Mouse (Mus musculus) E14TG2a.4 (cell line): Measurements from ENCODE around the gene Hid1.
A peak's percentile ranks its signal among the peaks of the same experiment; 100 is the strongest.

Experiments
- H3K27me3 ChIP-seq: 2 replicates; pipeline ENCODE4 v1.6.1; 2014; ENCODE audit warnings: low read length, control low read depth; ENCODE audit not compliant: insufficient read depth
- H3K36me3 ChIP-seq: 2 replicates; pipeline ENCODE4 v1.6.1; 2014; ENCODE audit warnings: low read length, control low read depth; ENCODE audit not compliant: insufficient read depth
- H3K4me1 ChIP-seq: replicated peaks from 2 replicates; pipeline ENCODE4 v1.6.1; 2014; ENCODE audit warnings: low read depth, low read length, control low read depth
- H3K4me3 ChIP-seq: replicated peaks from 2 replicates; pipeline ENCODE4 v1.5.1; 2014; ENCODE audit warnings: mild to moderate bottlenecking, low read length
- H3K9me3 ChIP-seq: 2 replicates; pipeline ENCODE4 v1.6.1; 2014; ENCODE audit warnings: low read length, control low read depth
- CTCF ChIP-seq: conservative IDR thresholded peaks from 2 replicates; pipeline ENCODE4 v1.5.1; 2014; ENCODE audit warnings: low read length
- NANOG ChIP-seq: IDR thresholded peaks from 2 replicates; pipeline ENCODE4 v1.6.1; 2014; ENCODE audit warnings: borderline replicate concordance, low read length, mixed read lengths
- POU5F1 ChIP-seq: IDR thresholded peaks from 2 replicates; pipeline ENCODE4 v1.6.1; 2014; ENCODE audit warnings: low read length, borderline replicate concordance

The Hid1 gene

DNA sequence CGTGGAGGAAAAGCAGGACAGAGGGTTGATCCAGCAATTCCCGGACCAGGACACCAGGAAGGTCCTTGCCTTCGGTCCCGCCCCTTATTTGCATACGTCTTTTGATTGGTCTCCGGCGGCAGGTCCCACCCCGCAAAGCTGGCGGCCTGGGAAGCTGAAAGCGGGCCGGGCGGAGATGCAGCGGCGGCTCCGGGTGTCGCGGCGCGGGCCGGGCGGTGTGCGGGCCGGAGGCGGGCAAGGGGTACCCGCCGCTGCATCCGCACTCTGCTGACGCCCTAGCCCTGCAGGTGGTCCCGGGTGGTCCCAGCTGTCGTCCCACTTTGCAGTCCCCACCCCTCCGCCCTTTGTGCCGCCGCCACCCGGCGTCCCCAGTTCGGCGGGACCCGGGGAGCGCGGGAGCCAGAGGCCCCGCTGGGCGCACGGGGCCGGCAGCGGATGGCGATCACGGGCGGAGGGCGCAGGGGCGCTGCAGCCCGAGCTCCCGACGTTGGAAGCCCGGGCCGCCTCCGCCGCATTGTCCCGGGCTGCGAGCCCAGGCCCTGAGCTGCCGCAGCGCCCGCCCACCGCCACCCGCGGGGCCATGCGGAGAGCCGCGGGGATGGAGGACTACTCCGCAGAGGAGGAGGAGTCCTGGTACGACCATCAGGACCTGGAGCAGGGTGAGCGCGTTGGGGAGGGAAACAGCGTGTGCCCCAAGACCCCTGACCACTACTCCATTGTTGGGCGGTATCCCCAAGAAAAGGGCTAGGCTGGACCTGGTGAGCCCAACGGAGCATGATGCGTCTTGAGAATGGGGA lies 14.4 kb upstream of the Hid1 start, which contains the start of gene Cdr2l:
TSS of gene Cdr2l (plus strand) at position 174 of the 797 bp plus-strand sequence.
- H3K9me3 ChIP-seq = no peaks in the 10 kb centered on the region
- H3K4me3 ChIP-seq = peak within 1 kb of the TSS; percentile 93
- TF ChIP-seq NANOG = no peak
- TF ChIP-seq POU5F1 = no peak
- TF ChIP-seq CTCF = no peak
- peaks cover 48% of the 10 kb centered on the region for H3K4me1 ChIP-seq
- no peaks in the 10 kb centered on the region for H3K36me3 ChIP-seq
- peaks cover 29% of the 10 kb centered on the region for H3K27me3 ChIP-seq

- H3K9me3 ChIP-seq = no peaks in the 10 kb centered on the region
- H3K4me3 ChIP-seq = peak overlapping the region; percentile 93
- TF ChIP-seq NANOG = no peak
- TF ChIP-seq CTCF = no peak
- TF ChIP-seq POU5F1 = no peak
- H3K4me1 ChIP-seq = peaks cover 47% of the 10 kb centered on the region
- H3K27me3 ChIP-seq = peaks cover 34% of the 10 kb centered on the region
- H3K36me3 ChIP-seq = no peaks in the 10 kb centered on the region
Measured at GRCm38 (mm10) chr11:115381276-115381675, 13.7 kb upstream of the Hid1 start.

DNA sequence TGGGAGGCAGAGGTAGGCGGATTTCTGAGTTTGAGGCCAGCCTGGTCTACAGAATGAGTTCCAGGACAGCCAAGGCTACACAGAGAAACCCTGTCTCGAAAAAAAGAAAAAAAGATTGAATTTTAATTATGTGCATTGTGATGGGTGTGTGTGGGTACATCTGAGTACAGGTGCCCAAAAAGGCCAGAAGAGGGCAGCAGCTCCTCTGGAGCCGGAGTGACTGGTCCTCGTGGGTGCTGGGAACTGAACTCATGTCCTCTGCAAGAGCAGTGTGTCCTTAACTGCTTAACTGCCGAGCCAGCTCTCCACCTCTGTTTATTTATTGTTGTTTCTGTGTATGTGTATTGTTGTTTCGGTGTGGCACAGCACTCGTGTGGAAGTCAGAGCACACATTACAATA lies 10.3 kb upstream of the Hid1 start:
- Histone ChIP-seq H3K36me3 (no peaks in the 10 kb centered on the region), H3K4me1 (peaks cover 23% of the 10 kb centered on the region), H3K27me3 (peaks cover 49% of the 10 kb centered on the region), H3K4me3 (no peak overlapping the region), H3K9me3 (no peaks in the 10 kb centered on the region)
- TF ChIP-seq CTCF = peak; percentile 42
- TF ChIP-seq NANOG = no peak

GRCm38 (mm10) chr11:115377254-115377653 lies 9.7 kb upstream of the Hid1 start:
- TF ChIP-seq CTCF = no peak
- Histone ChIP-seq H3K4me3 (no peak overlapping the region), H3K9me3 (no peaks in the 10 kb centered on the region), H3K27me3 (peaks cover 47% of the 10 kb centered on the region), H3K36me3 (no peaks in the 10 kb centered on the region), H3K4me1 (peaks cover 17% of the 10 kb centered on the region)

DNA sequence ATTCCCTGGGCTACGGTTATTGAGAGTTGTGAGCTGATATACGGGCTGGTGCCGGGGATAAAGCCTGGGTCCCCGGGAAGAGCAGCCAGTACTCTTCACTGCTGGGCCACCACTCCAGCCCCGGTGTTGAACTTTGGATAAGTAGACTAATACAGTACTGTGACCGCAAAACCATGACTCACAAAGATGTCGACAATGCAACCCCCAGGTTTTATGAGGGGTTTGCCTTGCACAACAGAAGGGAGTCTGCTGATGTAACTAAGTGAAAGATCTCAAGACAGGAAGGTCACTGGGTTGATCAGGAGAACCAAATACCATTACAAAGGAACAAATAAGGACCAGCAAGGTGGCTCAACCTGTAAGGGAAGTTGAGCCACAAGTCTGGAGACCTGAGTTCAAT lies 9.2 kb upstream of the Hid1 start:
- Histone ChIP-seq H3K4me1 (peaks cover 17% of the 10 kb centered on the region), H3K9me3 (no peaks in the 10 kb centered on the region), H3K36me3 (no peaks in the 10 kb centered on the region), H3K27me3 (peaks cover 50% of the 10 kb centered on the region), H3K4me3 (no peak overlapping the region)
- TF ChIP-seq NANOG (no peak), POU5F1 (no peak), CTCF (no peak)

- Histone ChIP-seq H3K4me3 (no peak overlapping the region), H3K4me1 (peaks cover 10% of the 10 kb centered on the region), H3K9me3 (no peaks in the 10 kb centered on the region), H3K36me3 (no peaks in the 10 kb centered on the region), H3K27me3 (peaks cover 67% of the 10 kb centered on the region)
- TF ChIP-seq CTCF (no peak), POU5F1 (no peak), NANOG (no peak)
Measured at GRCm38 (mm10) chr11:115374695-115375425, 7.3 kb upstream of the Hid1 start.

DNA sequence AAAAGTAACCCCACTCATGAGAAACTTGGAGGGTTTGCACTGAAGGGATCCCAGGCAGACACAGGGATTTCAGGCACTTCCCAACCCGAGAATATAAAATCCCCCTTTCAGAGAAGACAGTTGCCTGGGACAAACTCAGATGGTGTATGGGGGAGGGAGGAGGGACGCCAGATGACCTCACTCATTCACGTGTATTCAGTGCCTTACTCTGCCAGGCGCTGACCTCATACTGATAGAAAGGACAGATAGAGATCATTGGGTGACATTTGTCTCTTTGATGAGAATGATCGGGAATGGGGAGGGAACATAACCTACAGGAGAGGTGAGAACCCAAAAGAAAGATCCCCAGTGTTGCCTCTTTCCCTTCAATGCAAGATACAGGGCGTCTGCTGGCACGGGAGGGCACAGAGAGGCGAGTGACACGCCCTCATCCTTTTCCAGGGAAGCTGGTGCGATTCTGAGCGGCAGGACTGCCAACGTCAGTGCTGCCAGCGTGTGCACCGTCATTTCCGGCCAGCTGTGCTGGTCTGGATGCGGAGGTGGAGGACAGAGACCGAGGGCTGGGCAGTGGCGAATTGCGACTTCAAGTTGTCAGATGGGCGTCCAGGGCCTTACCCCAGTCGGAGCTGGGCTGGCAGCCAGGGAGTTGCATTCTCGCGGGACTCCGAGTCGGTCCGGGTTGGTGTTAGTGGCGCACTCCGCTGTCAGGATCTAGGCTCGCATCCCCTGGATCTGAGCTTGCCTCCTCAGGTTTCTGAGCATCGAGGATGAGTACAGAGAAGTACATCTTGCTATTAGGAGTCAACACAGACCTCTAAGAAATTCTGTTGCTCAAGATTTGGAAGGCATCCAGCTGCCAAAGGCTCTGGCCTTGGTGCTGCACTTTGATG lies 6.5 kb upstream of the Hid1 start:
- Histone ChIP-seq H3K4me1 (peaks cover 10% of the 10 kb centered on the region), H3K4me3 (peak overlapping the region; percentile 55), H3K9me3 (no peaks in the 10 kb centered on the region), H3K27me3 (peaks cover 75% of the 10 kb centered on the region), H3K36me3 (no peaks in the 10 kb centered on the region)
- no peak for TF ChIP-seq CTCF
- no peak for TF ChIP-seq NANOG
- no peak for TF ChIP-seq POU5F1

GRCm38 (mm10) chr11:115372737-115373136 lies 5.2 kb upstream of the Hid1 start:
- Histone ChIP-seq H3K36me3 (no peaks in the 10 kb centered on the region), H3K4me1 (peaks cover 11% of the 10 kb centered on the region), H3K9me3 (no peaks in the 10 kb centered on the region), H3K4me3 (no peak overlapping the region), H3K27me3 (peaks cover 85% of the 10 kb centered on the region)
- TF ChIP-seq CTCF = no peak
- TF ChIP-seq NANOG = no peak
- TF ChIP-seq POU5F1 = no peak
